Mouse (Mus musculus) right cerebral cortex, adult 2 months (tissue): ENCODE measurements around the gene Smad5.

Experiments
- DNase-seq, 2 experiments: peaks; one replicate each; pipeline ENCODE4 v3.0.0; 2021 to 2022; ENCODE audit warnings: low spot score in 2 of 2

Smad5 gene

DNA sequence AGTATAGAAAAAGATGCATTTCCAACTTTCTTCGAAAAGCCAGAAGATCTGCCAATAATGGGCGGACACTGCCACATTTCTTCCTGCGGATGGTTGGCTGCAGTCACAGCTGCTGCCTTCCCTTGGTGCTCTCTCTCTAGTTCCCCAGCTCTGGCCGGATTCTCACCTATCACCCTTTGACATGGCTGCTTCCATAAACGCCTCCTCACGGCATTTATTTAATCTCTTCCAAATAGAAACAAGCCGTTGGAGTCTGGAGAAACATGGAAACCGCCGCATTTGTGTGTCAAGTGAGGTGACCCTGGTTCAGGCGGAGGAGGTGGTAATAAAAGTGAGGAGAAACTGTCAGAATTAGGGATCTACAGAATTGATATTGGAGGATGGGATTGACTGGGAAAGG lies 886 bp upstream of the Smad5 start:
- DNase-seq: no peak

DNA sequence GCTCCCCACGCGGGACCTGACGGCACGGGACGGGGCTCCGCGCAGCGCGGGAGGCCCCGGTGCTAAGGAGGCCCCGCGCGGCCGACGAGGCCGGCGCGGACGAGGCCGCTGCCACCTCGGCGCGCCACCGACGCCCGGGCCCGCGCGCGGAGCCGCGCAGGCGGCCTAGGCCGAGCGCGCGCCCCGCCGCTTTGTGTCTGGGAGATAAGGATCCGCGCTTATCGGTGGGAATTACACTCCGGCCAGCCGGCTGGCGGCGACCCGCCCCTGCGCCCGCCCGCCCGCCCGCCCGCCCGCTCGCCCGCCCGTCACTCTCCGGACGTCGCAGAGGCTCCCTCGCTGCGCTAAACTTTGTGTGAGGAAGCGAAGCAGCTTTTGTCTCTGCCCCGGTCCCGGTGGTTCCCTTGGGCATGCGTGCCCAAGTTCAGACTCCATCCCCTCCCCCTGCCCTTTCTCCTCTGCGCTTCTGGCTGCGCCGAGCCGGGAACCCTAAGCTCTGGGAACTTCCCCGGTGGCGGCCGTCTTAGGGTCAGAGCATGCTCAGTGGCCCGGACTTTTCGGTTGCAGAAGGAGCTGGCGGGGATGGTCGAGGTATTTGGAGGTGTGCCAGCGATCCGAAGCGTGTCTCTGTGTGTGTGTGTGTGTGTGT lies 536 bp downstream of the Smad5 start:
- peak; percentile 38 to 60 for DNase-seq

DNA sequence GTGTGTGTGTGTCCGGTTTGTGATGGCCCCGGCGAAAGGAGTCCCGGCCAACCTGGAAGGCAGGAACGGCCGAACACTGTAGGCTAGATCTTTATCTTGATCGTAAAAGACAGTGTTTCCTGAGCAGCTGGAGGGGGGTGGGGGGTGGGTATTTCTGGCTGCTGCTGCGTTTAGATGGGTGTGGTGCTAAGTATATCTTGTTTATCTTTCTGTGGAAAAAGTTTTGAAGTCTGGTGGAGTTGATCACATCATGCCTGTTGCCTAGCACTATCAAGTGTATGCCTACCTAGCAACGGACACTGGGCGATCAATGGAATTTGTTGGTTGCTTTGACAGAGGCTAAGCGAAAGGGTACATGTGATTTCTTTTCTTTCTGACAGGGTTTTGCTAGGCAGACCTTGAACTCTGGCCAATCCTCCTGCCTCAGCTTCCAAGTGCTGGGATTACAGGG lies 1.1 kb downstream of the Smad5 start:
- no peak for DNase-seq

DNA sequence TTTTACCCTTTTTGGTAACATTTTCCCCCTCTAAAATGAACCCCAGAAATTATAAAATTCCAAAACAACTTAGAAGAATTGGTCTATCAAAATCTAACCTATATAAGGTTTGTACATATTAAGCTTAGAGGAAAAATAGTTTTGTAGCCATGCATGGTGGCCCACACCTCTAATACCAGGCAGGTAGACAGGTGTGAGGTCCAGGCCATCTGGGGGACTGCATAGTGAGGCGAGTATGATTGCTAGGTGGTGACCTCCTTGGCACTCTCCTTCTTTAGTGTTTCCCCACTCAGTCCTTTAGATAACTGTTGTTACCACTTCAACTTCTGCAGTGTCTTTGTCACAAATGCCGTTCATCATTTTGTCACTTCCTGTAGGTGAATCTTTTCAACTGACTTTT lies 1.8 kb downstream of the Smad5 start:
- no peak for DNase-seq

DNA sequence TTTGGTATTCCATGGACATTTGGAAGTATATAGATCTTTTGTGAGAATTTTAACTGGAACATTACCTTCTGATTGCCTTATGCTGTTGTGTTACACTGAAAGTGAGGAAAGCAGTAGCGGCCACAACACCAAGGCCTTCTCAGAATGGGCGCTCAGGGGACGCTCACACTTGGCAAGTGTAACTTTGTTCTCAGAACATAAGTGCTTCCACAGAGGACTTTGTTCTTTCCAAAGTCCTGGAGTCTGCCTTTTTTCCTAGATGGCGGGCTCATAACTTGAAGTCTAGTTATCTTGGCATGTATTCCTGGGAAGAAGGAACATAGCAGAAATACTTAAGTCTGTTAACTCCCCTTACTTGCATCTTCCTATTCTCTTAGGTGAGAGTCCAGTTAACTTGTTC lies 4.3 kb downstream of the Smad5 start:
- DNase-seq: no peak

DNA sequence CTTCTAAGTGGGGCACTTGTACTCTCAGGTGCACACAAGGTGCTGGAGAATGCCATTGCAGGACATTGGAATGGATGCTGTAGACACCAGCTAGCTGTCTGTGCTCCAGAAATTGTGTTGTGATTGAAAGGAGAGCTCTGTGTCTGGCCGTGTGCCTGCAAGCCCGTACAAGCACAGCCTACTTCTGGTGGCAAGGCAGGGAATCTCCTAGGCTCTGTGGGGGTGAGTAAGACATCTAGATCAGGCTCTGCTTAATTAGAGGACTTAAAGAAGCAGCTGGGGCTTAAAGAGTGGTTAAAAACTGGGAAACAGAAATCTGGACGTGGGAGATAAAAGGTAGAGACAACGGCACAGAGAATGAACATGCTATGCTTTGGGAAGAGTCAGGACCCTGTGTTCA lies 4.8 kb downstream of the Smad5 start:
- peak in 1 of 2 experiments; percentile 21 for DNase-seq

DNA sequence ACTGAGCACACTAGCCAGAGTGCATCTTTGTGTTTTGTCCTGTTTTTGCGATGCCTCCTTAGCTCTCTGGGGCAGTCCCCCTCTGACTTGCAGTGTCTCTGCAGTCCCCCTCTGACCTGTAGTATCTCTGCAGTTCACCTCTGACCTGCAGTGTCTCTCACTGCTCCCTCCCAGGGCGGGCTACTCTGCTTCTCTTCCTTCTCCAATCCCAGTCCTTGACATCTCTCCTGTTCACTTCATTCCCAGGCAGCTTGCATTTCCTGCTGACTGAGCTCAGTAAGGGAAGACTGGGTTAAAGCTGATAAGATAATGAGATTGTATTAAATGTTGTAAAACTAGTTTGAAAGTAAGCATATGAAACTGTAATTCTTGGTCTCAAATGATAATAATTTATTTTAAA lies 7.8 kb downstream of the Smad5 start:
- no peak for DNase-seq

DNA sequence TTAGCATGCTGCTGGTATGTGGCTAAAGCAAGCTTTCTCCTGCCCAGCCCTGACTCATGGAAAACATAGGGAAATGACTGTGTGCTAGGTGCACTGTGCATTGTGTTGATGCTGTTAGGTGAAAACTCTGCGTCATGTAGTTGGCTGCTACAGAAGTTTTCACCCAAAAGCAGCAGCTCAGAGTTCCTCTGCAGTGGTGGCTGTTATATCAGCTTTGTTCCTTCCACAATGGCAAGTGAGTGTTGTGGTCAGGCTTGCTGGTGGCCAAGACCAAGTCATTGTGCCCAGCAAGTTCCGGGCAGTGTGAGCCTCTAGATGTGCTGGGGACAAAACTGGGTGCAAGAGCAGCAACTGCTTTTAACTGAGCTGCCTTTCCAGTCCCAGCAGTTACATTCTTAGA lies 9.4 kb downstream of the Smad5 start:
- DNase-seq: no peak

DNA sequence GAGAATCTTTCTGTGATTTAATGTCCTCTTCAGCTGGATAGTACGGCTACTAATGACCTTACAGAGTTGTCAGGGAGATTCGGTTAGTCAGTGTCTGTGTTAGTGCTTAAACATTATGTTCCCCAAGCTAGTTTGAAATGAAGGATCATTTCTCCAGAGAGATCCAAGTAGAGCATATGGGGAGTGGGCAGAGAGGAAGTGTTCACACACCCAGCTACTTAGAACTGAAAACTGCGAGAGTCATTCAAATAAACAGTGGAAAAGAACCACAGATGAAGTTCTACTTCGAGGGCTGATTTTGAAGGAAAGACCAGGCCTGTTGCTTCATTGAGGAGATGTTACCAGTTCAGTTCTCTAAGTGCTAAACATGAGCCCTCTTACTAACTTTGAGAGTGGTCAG lies 23.7 kb downstream of the Smad5 start:
- peak; percentile 23 to 27 for DNase-seq

- DNase-seq: no peak
These were observed 26.2 kb downstream of the Smad5 start for GRCm38 (mm10) chr13:56729046-56729445.

GRCm38 (mm10) chr13:56734617-56735016 lies 31.8 kb downstream of the Smad5 start:
- no peak for DNase-seq

DNA sequence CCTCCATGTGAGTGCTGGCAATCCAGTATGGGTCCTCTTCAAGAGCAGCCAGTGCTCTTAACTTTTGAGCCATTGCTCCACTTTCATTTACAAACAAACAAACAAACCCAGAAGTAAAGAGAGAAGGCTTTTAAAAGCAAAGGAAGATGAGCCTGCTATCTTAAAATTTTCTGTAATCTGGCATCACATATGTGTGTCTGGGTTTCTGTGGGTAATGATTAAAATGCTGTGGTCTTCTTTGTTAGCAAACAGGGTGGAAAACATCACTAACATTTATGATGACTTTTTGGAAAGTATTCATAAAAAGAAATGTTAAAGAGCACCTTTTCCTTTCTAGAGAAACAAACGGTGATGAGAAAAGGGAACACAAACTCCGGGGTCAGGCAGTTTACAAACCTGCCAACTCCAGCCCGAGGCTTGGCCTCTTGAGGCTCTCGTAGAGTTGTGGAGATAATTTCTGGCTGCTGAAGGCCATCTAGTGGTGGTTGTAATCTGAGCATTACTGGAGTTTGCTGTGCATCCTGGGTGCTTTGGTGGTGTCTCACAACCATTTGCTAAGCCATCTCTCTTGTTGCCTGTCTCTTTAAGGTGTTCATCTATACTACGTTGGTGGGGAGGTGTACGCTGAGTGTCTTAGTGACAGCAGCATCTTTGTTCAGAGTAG lies 32.5 kb downstream of the Smad5 start:
- DNase-seq: peak; percentile 39 to 40

DNA sequence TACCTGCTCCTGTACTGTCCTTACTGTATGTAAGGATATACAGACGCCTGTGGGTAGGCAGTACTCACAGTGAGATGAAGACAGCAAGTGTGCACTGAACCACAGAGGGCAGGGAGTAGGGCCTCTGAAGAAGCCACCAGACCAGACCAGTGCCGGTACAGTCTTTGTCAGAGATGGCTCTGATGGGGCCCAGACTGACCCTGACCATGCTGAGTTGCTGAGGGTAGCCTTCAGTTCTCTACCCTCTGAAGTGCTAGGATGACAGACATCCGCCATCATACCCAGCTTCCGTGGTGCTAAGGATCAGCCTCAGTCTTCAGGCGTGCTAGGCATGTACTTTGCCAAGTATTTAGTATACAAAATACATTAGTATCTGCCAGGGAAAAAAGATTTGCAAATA lies 36.7 kb downstream of the Smad5 start:
- no peak for DNase-seq

DNA sequence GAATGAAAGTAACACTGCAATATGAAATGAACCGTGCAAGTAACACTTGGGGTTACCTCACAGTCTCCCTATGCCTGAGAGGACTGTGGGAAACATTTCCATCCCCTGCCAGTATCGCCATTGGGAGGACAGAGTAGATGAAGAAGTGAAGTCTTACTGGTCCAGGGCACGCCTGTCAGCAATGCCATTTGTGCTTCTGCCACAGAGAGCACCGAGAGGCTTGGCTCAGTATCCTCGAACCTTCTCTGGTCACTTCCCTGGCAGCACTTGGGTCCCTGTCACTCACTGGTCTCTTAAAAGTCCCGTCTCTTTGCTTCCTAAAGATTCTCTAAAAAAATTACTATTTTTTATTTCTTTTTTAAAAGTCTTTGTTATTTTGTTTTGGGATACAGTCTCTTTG lies 37.7 kb downstream of the Smad5 start:
- DNase-seq: no peak

- no peak for DNase-seq
These were observed 38.9 kb downstream of the Smad5 start for GRCm38 (mm10) chr13:56741691-56742090.

- DNase-seq: no peak
These were observed 39.6 kb downstream of the Smad5 start for GRCm38 (mm10) chr13:56742325-56742901.

DNA sequence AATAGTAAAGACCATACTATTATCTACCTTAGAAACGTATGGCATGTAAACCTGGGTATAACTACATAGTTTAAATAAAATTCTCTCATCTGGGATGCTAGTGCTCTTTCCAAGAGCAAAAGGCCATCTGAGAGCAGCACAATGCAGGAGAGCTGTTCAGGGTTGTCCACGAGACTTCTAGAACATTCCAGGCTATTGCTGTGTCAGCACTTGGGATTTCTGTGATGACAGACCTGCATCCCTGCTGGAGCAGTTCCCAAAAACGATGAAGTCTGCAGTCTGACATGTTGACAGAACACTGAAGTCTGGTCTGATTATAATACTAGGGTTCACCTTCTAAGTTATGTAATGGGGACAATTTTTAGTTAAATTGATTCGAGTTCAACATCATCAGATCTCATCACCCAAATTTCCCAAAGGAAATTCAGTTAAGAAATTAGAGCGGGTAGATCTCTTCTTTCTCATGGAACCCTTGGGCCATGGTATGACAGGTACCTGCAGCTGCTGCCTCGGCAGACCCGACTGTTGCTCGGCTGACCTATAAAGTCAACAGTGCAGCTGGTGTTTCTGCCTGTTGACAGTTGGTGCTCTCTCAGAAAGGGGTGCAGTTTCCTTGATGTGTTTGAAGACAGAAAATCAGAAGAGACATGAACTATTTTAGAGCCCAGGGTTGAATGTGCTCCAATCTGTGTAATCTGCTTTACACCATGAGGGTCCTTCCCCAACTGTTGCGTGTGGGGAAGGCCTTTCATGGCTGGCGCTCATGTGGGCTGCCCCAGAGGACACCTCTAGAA lies 44.1 kb downstream of the Smad5 start:
- DNase-seq: no peak

DNA sequence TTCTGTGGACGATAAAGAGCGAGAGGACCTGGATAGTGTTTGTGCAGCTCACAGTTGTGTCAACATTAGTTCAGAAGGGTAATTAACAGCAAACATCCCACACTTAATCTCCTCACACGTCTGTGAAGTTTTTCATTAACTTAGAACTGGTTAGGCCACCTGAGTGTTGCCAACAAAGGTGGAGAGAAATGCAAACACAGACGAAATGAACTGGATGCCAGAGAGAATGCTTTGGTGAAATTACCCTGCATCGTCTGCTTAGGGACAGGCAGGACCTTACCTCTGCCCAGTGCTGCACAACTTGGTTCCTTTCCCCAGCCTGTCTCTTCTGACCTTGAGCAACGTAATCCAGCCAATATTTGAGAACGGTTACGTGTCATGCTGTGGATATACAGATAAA lies 44.7 kb downstream of the Smad5 start:
- DNase-seq: no peak

DNA sequence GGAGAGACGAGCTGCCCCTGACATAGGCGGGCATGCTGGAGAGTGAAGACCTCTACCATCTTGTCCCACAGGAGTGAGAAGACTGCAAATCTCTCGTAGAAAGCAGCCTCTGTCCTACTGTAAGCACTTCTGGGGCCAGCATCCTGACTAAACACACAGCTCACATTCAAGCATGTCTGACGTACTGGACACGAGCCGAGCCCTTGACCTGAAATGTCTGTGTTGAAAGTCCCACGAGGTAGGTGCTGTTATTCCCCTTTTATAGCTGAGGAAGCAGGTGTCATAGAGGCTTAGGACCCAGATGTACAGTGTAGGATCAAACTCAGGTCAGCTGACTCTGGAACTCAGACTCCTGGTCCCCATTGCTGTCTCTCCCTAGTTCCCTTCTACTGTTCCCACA lies 46.6 kb downstream of the Smad5 start:
- no peak for DNase-seq

- no peak for DNase-seq
These were observed 49.0 kb downstream of the Smad5 start for GRCm38 (mm10) chr13:56751774-56752173.

DNA sequence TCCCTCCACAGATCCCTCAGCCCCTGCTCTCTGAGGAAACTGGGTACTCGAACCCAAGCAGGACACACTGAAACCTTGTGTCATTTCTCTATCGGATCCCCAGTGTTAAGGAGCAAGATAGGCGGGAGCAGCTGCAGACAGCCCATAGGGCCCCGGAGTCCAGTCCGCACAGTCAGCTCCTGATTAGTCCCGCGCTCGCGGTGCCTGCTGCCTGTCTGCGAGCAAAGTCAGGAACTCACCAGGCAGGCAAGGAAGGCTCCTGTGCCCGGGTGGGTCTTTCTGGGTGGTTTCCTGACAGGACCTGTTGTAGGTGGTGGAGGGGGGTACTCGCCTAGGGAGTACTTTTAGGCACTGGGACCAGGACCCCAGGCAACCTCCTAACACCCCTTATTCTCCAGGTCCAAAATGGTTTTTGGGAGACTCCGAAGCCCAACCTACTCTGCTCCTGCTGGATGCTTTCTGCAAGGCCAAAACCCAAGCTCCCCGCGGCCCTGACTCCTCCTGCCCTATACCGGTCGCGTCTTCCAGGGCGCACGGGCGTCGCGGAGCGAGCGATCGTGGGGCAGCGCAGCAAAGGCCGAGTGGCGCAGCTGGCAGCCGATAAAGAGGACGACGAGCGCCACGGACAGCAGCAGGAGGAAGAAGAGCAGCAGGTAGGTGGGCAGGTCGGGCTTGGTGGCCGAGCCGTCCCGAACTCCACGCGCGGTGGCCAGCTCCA lies 49.8 kb downstream of the Smad5 start:
- DNase-seq: no peak
